Mouse (Mus musculus): ENCODE data around the gene Adam1a.

The Adam1a gene
- long read RNA-seq, experiment 1, partial matches to known transcripts = 0 of 2 reads
- long read RNA-seq, experiment 1, other reads (novel, unspliced or antisense) = 0 of 2 reads
- long read RNA-seq, experiment 2, partial matches to known transcripts = 0 of 2 reads
- long read RNA-seq, experiment 2, other reads (novel, unspliced or antisense) = 0 of 2 reads

DNA sequence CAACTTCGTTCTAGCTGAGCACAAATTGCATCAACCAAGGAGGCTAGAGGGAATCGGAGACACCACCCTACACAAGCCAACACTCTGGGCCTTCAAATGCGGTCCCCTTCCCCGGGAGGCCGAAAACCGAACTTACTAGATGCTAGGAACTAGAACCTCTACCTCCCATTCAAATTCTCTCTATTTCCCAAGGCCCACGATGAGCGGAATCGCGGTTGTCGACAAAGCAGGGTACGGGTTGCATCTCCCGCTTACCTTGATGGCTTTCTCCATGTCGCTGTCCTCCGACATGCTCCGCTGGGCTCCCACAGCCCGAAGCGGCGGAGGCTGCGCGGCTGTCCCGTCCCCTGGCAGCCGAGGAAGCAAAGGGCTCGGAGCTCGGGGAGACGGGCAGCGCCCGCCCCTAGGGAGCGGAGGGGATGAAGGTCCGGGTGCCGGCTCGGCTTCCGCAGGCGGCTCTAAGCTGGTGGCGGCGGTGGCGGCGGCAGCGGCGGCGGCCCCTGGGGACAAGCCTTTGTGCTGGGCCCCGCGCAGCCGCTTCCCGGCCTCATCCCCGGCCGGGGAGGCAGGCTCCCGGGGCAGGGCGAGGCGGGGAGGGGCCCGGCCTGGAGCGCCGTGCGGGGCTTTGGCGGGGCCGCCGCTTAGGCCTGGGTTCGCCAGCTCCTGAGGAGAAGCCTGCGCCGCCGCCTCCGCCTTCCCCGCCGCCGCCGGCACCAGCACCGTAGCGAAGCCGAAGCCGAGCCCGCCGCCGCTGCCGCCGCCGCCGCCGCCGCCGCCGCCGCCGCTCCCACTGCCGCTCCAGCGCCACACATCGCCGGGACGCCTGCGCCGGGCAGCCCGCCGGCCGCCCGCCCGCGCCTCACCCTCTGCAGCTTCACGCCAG is at the start of gene Adam1a, which contains the start of gene Gm42878:
TSS of gene Adam1a (minus strand) at position 573 of the 883 bp plus-strand sequence.
TSS of gene Gm42878 (minus strand) at position 573 of the 883 bp plus-strand sequence.
- intact Hi-C loops (cut with DNase I) = loop anchor here (5.0 kb wide), 1 partner anchor 57 kb away; no protein-coding TSS in a partner anchor

DNA sequence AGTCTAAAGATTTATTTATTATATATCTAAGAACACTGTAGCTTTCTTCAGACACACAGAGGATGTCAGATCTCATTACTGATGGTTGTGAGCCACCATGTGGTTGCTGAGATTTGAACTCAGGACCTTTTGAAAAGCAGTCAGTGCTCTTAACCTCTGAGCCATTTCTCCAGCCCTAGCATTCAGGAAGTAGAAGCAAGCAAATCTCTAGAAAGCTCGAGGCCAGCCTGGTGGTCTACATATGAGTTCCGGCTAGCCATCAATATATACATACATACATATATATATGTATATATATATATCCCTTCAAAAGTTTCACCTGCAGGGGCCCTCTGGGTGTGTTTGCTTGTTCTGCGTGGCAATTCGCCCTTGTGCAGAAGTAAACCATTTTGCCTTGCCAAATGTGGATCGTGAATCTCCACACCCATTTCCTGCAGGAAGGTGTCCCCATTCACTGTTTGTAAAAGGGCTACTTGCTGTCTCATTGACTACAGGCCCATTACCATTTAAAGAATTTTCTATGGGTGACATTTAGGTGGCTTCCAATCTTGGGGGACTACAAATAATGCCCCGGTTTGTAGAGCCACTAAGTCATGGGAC is 49.5 kb upstream of the Adam1a start:
- intact Hi-C loops (cut with DNase I) = no loop called here

DNA sequence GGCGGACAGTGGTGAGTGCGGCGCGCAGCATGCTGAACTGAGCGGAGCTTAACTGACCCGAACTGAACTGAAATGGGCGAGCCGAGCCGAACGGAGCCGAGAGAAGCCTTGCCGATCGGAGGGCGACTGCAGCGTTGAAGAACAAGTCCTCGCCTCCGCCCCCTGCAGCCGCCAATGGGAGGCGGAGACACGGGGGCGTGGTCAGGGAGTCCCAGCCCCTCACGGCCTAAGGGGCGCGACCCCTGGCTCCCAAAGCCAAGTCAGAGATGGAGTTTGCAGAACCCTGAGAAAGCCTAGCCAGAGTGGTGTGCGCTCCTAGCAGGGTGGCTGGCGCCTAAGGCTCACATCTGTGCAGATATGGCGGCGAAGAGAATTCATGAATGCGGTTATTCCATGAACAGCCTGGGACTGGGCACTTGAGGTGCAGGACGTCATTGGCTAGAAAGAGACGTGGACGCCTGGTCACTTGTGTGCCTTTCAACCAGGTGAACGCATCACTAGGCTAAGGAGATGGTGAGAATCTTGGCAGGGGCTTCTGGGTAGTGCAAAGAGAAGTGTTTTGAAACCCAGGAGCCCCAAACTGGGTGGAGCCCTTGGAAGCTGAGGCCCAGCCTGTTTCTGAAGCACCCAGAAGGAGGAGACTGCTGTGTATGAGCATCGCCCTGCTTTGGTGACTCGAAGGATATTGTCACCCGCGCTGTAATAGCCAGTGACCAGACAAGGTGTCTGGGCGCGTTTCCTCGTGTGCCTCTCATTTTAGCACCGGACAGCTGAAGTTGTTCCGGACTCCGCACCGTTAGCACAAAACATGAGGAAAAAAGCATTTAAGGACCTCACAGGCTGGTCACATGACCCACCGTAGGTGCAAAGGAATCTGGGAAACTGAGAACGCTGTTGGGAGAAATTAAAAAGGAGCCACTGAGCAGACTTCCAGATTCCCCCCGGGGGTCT is 48.4 kb upstream of the Adam1a start, which contains the start of gene Aldh2:
TSS of gene Aldh2 (minus strand) at position 374 of the 951 bp plus-strand sequence.
- intact Hi-C loops (cut with DNase I) = no loop called here

DNA sequence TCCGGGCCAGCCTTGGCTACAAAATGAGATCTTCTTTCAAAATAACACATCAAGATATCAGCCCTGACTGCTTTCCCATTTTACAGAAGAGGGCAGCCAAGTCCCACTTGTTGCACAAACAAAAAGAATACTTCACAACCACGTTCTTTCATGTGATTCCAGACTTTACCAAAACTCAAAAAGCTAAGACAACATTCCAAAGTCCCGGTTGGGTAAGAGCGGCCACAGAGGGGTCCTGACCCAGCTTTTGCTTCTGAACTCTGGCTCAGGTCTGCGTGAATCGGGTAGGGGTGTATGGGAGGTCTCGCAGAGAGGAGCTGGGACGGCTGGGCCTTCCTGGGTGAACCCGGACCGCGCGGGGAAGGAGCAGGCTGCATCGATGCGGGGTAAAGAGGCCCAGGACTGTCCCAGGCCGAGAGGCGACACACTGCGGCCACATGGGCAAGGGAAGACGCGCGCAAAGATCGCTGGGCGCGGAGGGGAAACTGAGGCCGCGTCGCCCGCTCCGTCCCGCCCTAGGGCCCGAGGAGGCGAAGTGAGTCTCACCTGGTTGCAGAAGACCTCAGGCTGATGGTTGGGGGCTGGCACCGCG is 47.6 kb upstream of the Adam1a start:
- intact Hi-C loops (cut with DNase I) = no loop called here

DNA sequence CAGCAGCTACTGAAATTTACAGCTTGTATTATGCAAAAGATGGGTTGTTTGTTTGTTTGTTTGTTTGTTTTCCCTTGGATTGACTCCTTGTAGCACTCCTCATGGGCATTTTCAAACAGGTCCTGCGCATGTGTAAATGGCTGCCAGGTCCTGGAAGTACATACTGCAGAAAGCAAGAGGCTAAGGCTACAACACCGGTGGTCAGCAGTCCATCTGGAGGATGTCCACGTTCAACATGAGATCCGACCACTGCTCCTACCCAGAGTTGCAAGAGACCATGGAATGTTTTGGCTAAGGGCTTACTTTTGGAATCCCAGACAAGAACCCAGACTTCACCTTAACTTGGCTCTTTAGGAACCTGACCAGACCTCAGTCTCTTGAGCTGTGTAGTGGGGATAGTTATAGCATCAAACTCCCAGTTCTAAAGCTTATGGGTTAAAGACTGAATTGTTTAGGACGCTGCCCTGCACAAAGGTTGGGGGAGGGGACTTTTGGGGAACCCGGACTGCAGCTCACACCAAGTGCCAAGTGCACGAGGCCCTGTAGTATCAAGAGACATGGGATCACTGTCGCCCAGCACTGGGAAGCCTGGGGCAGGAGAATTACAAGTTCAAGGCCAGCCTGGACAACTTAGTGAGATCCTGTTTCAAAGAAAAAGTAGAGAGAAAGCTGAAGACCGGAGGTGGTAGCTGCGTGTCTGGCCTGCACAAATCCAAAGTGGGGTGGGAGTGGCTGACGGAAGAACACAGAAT is 47.0 kb upstream of the Adam1a start:
- intact Hi-C loops (cut with DNase I) = no loop called here

DNA sequence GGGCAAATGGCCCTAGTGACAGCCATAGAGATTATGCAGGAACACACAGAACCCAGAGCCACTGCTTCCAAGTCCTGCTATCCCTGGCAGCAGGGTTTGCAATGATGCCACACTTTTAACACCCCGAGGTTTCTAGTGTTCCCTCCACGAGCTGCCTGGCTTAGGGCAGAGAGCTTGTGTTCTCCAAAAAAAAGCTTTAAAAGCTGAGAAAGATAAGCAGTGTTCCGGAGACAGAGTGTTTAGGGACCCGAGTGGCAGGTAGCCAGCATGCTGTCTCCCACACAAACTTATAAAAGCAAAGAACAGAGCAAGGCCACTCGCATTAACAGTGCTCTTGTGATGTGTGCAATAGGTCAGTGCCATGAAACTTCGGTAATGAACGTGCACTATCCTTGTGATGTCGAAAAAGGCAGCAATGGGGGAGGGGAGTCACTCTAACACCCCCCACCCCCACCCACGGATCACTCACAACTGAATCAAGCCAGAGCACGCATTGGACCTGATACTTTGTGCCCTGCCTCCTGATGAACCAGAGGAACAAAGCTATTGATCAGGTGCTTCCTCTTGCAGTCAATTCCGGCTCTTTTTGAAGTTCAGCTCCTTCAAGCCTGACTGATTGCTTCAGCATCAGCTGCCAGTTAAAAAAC is 46.3 kb upstream of the Adam1a start:
- intact Hi-C loops (cut with DNase I) = no loop called here

DNA sequence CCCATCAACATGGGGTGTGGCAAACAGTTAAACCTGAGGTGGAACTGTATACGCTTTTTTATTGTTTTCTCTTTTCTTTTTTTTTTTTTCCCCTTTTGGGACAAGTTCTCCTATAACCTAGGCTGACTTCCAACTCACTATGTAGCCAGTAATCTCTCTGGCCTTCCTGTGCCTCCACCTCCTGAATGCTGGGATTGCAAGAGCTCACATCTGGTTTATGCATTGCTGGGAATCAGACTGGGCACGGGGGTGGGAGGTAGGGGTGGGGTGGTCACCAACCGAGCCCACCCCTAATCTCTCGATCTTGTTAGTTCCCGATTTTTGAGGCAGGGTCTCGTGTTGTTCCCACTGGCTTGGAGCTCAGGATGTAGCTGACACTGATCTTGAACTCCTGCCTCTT is 44.6 kb upstream of the Adam1a start:
- intact Hi-C loops (cut with DNase I) = no loop called here

- intact Hi-C loops (cut with DNase I) = no loop called here
These were observed 41.2 kb upstream of the Adam1a start for GRCm38 (mm10) chr5:121586400-121587039.

DNA sequence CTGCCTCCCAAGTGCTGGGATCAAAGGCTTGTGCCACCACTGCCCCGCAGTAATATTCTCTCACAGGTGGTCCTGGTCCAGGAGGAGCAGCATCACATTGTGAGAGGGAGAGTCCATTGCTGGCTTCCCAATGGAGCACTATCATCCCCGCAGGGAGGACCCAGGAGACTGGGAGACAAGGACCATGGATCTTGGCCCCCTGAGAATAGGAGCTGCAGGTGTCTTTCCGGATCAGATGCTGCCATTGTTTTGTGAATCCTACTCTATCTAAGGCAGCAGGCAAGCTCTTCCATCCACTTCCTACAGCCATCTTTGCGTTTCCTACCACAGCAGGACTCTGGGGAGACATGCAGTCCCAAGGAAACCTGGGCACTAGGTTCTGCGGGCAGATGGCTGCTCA is 40.4 kb upstream of the Adam1a start:
- intact Hi-C loops (cut with DNase I) = no loop called here

DNA sequence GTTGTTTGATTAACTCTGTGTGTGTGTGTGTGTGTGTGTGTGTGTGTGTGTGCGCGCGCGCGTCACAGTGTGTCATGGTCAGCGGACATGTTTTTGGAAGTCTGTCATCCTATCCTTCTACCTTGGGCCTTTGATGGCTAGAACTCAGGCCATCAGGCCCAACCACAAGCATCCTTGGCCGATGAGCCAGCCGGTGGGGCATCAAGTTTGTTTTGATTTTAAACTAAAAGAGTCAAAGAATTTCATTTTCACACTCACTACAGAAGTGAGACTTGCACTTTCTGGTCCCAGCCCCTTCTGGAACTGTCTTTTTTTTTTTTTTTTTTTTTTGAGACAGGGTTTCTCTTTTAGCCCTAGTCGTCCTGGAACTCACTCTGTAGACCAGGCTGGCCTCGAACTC is 39.7 kb upstream of the Adam1a start:
- intact Hi-C loops (cut with DNase I) = no loop called here

DNA sequence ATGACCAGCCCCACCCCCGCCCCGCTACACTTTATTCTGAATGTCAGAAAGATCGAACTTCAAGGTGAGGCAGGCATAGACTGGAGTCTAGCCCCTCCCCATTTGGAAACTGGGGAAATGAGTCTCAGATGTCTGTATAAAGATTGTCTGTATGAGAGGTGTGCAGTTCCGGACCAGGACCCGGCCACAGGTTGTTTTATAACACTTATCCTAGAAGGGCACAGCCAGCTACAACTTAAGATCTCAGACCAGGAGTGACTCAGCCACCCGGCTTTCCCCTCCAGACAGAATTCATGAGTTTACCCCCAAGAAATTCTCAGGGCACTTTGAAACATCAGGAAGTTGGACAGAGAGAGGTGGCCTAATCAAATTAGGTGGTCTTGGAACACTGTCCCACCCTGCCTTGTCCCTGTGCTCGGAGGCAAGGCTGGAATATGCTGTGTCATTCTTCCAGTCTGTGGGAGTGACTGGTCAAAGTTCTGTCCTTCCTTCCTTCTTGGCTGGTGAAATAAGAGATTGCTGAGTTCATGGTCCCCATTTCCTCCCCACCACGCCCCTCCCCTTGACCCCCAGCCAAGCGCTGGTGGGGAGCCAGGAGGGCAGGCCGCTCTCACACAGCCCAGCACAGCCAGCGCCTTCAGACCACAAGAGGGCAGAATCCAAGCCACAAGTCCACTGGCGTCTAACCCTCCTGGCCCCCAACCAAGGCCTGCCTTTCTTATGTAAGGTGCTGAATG is 38.7 kb upstream of the Adam1a start:
- intact Hi-C loops (cut with DNase I) = no loop called here

DNA sequence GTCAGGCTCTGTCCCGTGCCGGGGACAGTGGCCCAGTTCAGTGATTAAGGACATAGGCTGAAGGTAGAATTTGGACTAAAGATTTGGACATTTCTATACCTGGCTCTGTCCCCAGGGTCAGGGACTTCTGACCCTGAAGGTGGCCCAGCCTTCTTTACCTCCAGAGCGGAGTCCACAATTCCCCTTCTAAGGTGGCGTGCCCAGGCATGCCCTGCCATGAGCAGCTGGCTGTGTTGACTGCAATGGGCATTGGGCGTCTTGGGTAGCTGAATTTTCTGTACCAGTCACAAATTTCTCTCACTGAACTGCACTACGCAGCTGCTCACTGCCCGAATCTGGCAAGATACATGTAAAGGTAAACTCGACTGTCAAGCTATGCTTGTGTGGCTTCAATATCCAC is 36.7 kb upstream of the Adam1a start:
- intact Hi-C loops (cut with DNase I) = no loop called here

GRCm38 (mm10) chr5:121576927-121577488 is 31.7 kb upstream of the Adam1a start:
- intact Hi-C loops (cut with DNase I) = no loop called here

- intact Hi-C loops (cut with DNase I) = no loop called here
These were observed 30.6 kb upstream of the Adam1a start for GRCm38 (mm10) chr5:121575867-121576266.

DNA sequence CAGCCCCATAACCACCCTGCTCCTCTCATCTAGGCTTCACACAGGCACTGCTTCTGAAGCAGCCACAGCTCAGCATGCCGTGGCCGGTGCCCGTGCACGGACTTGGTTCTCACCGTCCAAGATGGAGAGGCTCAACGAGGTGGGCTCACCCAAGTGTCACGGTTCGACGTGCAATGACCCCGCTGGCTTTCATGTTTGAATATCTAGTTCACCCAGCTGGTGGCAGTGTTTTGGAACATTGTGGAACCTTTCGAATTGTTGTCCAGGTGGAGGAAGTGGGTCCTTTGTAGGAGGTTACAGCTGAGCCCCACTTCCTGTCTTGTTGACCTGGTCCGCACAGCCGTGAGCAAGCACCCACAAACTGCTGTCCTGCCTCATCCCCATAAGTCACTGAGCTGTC is 28.9 kb upstream of the Adam1a start:
- intact Hi-C loops (cut with DNase I) = no loop called here

DNA sequence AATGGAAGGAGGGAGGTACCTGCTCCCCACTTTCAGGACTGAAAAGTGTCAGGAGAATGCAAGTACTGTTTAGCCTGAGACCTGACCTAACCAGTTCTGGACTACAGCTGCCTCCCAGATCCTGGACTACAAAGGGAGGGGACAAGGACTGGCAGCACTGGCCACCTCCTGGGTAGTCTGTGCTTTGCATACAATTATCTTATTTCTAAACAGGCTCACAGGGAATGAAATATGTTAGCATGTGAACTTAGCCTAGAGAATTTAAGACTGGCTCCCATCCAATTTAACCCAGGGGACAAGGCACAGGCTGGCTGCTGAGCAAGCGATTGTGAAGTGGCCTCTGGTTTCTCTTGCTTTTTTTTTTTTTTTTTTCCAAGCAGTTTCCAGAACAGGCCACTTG is 25.5 kb upstream of the Adam1a start:
- intact Hi-C loops (cut with DNase I) = no loop called here

DNA sequence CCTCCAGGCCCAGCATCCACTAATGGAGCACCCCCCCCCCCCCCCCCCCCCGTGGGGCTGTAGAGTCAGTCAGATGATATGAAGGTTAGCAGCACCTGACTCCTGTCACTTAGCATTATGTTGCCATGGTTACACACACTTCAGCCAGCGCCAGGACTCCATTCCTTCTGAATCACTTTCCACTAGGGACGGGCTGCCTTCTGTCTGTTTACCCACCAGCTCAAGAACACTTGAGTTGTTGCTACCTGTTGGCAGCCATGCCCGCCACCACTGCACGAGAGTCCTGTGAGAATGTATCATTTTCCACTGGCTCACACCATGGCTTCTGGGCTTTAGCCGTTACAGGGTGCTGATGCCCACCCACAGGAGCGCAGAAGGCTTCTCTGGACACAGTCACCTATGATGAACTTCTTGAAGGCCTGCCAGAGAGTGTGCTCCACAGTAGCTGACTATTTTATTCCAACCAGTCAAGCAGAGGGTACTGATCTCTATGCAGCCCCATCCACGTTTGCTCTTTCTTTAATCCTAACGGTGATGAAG is 24.7 kb upstream of the Adam1a start:
- intact Hi-C loops (cut with DNase I) = no loop called here
